Mouse (Mus musculus): Measurements from ENCODE around the gene Nmt2.

DNA sequence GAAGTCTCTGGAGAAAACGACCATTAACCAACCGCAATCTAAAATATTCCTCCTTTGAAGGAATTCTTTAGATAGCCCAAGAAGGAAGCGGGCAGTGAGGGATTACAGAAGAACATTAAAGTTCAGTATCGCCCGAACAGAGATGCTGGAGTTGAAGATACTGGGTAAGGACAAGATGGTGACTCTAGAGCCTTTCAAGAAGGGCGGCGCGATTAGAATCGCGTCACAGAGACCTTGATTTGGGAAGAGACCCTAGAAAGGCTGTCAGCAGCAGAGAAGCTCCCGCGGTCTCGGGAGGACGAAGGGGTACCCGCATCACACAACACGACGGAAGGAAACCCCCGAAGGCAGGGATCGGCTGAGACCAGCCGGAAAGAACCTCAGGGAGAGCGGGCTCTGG, 48.0 kb downstream of the Nmt2 start:
- TF ChIP-seq POLR2A (IDR thresholded peaks at IDR 0.05; ENCODE audit: borderline replicate concordance, control insufficient read depth, low read depth, low read length), result no peak
- TF ChIP-seq CTCF (IDR thresholded peaks at IDR 0.05; ENCODE audit: control insufficient read depth, insufficient read depth, low read length), result no peak

Data from bone marrow, adult 2 months (tissue).